Mouse (Mus musculus): ENCODE data around the gene Serinc4. TPM values are rescaled to one million over a fixed set of nuclear protein-coding genes. Genes with fewer than 3 reads are reported as not detected.
A peak's percentile ranks its signal among the peaks of the same experiment; 100 is the strongest.

Serinc4 gene
- polyA plus RNA-seq, 1 experiment, result 0.46 TPM

- Histone ChIP-seq H3K4me1 (ENCODE audit: control insufficient read depth, insufficient read depth, low read length) (peaks cover 6% of the 10 kb centered on the region), H3K27me3 (ENCODE audit: control insufficient read depth, insufficient read depth, low read length) (no peaks in the 10 kb centered on the region), H3K27ac (ENCODE audit: insufficient read depth, low read length) (no peak within 1 kb of the TSS), H3K4me3 (replicated peaks; ENCODE audit: insufficient read depth, low read depth, low read length) (no peak within 1 kb of the TSS)
- WGBS, result 91% methylated on average over 1 of the region's 1 CpGs
- TF ChIP-seq POLR2A (IDR thresholded peaks at IDR 0.05; ENCODE audit: borderline replicate concordance, insufficient read depth, low read length) (no peak), CTCF (IDR thresholded peaks at IDR 0.05; ENCODE audit: borderline replicate concordance, insufficient read depth, low read depth, low read length) (no peak)
- no peak for DNase-seq
Measured at GRCm38 (mm10) chr2:121444178-121444577, 12.4 kb downstream of the Serinc4 start, which contains the start of gene Ell3. Ell3 (minus strand) TSS chr2:121444278.

- DNase-seq, result no peak
- H3K27ac ChIP-seq (ENCODE audit: insufficient read depth, low read length), result no peak overlapping the region
- WGBS, result 18% methylated on average over 8 of the region's 8 CpGs
- no peaks in the 10 kb centered on the region for H3K27me3 ChIP-seq (ENCODE audit: control insufficient read depth, insufficient read depth, low read length)
- H3K4me3 ChIP-seq (replicated peaks; ENCODE audit: insufficient read depth, low read depth, low read length), result peak overlapping the region; percentile 39
- TF ChIP-seq CTCF (IDR thresholded peaks at IDR 0.05; ENCODE audit: borderline replicate concordance, insufficient read depth, low read depth, low read length) (no peak), POLR2A (IDR thresholded peaks at IDR 0.05; ENCODE audit: borderline replicate concordance, insufficient read depth, low read length) (no peak)
- H3K4me1 ChIP-seq (ENCODE audit: control insufficient read depth, insufficient read depth, low read length), result peaks cover 6% of the 10 kb centered on the region
Measured at GRCm38 (mm10) chr2:121443068-121443349, 13.6 kb downstream of the Serinc4 start.

- 1% methylated on average over 30 of the region's 30 CpGs for WGBS
- peaks cover 6% of the 10 kb centered on the region for H3K4me1 ChIP-seq (ENCODE audit: control insufficient read depth, insufficient read depth, low read length)
- H3K4me3 ChIP-seq (replicated peaks; ENCODE audit: insufficient read depth, low read depth, low read length), result peak overlapping the region; percentile 39
- DNase-seq, result peak; percentile 60 to 61
- TF ChIP-seq POLR2A (IDR thresholded peaks at IDR 0.05; ENCODE audit: borderline replicate concordance, insufficient read depth, low read length) (no peak), CTCF (IDR thresholded peaks at IDR 0.05; ENCODE audit: borderline replicate concordance, insufficient read depth, low read depth, low read length) (no peak)
- no peak overlapping the region for H3K27ac ChIP-seq (ENCODE audit: insufficient read depth, low read length)
- H3K27me3 ChIP-seq (ENCODE audit: control insufficient read depth, insufficient read depth, low read length), result no peaks in the 10 kb centered on the region
Measured at GRCm38 (mm10) chr2:121442259-121443067, 14.1 kb downstream of the Serinc4 start.

GRCm38 (mm10) chr2:121441800-121442199 is 14.8 kb downstream of the Serinc4 start:
- H3K4me1 ChIP-seq (ENCODE audit: control insufficient read depth, insufficient read depth, low read length), result peaks cover 6% of the 10 kb centered on the region
- no peak for TF ChIP-seq POLR2A (IDR thresholded peaks at IDR 0.05; ENCODE audit: borderline replicate concordance, insufficient read depth, low read length)
- no peak for TF ChIP-seq CTCF (IDR thresholded peaks at IDR 0.05; ENCODE audit: borderline replicate concordance, insufficient read depth, low read depth, low read length)
- no peaks in the 10 kb centered on the region for H3K27me3 ChIP-seq (ENCODE audit: control insufficient read depth, insufficient read depth, low read length)
- peak overlapping the region; percentile 39 for H3K4me3 ChIP-seq (replicated peaks; ENCODE audit: insufficient read depth, low read depth, low read length)
- DNase-seq, result no peak
- no peak overlapping the region for H3K27ac ChIP-seq (ENCODE audit: insufficient read depth, low read length)
- WGBS, result 13% methylated on average over 11 of the region's 11 CpGs

GRCm38 (mm10) chr2:121440834-121441605 is 15.6 kb downstream of the Serinc4 start:
- no peak for DNase-seq
- WGBS, result 63% methylated on average over 5 of the region's 5 CpGs
- no peak overlapping the region for H3K27ac ChIP-seq (ENCODE audit: insufficient read depth, low read length)
- H3K4me1 ChIP-seq (ENCODE audit: control insufficient read depth, insufficient read depth, low read length), result peaks cover 6% of the 10 kb centered on the region
- no peak overlapping the region for H3K4me3 ChIP-seq (replicated peaks; ENCODE audit: insufficient read depth, low read depth, low read length)
- H3K27me3 ChIP-seq (ENCODE audit: control insufficient read depth, insufficient read depth, low read length), result no peaks in the 10 kb centered on the region
- no peak for TF ChIP-seq POLR2A (IDR thresholded peaks at IDR 0.05; ENCODE audit: borderline replicate concordance, insufficient read depth, low read length)

- no peak for TF ChIP-seq POLR2A (IDR thresholded peaks at IDR 0.05; ENCODE audit: borderline replicate concordance, insufficient read depth, low read length)
- no peak for TF ChIP-seq CTCF (IDR thresholded peaks at IDR 0.05; ENCODE audit: borderline replicate concordance, insufficient read depth, low read depth, low read length)
- Histone ChIP-seq H3K4me1 (ENCODE audit: control insufficient read depth, insufficient read depth, low read length) (peaks cover 6% of the 10 kb centered on the region), H3K27ac (ENCODE audit: insufficient read depth, low read length) (no peak overlapping the region), H3K27me3 (ENCODE audit: control insufficient read depth, insufficient read depth, low read length) (no peaks in the 10 kb centered on the region), H3K4me3 (replicated peaks; ENCODE audit: insufficient read depth, low read depth, low read length) (no peak overlapping the region)
- no peak for DNase-seq
- 69% methylated on average over 4 of the region's 4 CpGs for WGBS
Measured at GRCm38 (mm10) chr2:121439746-121440145, 16.8 kb downstream of the Serinc4 start.

- no peak overlapping the region for H3K4me3 ChIP-seq (replicated peaks; ENCODE audit: insufficient read depth, low read depth, low read length)
- WGBS, result 100% methylated on average over 1 of the region's 1 CpGs
Measured at GRCm38 (mm10) chr2:121434854-121435253, 21.7 kb downstream of the Serinc4 start.

GRCm38 (mm10) chr2:121425890-121426289 is 30.7 kb downstream of the Serinc4 start:
- WGBS, result 95% methylated on average over 2 of the region's 2 CpGs
- no peaks in the 10 kb centered on the region for H3K4me1 ChIP-seq (ENCODE audit: control insufficient read depth, insufficient read depth, low read length)
- no peak for TF ChIP-seq CTCF (IDR thresholded peaks at IDR 0.05; ENCODE audit: borderline replicate concordance, insufficient read depth, low read depth, low read length)
- TF ChIP-seq POLR2A (IDR thresholded peaks at IDR 0.05; ENCODE audit: borderline replicate concordance, insufficient read depth, low read length), result no peak
- no peaks in the 10 kb centered on the region for H3K27me3 ChIP-seq (ENCODE audit: control insufficient read depth, insufficient read depth, low read length)
- no peak overlapping the region for H3K4me3 ChIP-seq (replicated peaks; ENCODE audit: insufficient read depth, low read depth, low read length)
- H3K27ac ChIP-seq (ENCODE audit: insufficient read depth, low read length), result no peak overlapping the region
- DNase-seq, result no peak

More at GRCm38 (mm10) chr2:121434854-121435253, 21.7 kb downstream of the Serinc4 start:
- Histone ChIP-seq H3K27ac (ENCODE audit: insufficient read depth, low read length) (no peak overlapping the region), H3K27me3 (ENCODE audit: control insufficient read depth, insufficient read depth, low read length) (no peaks in the 10 kb centered on the region), H3K4me1 (ENCODE audit: control insufficient read depth, insufficient read depth, low read length) (no peaks in the 10 kb centered on the region)
- no peak for TF ChIP-seq POLR2A (IDR thresholded peaks at IDR 0.05; ENCODE audit: borderline replicate concordance, insufficient read depth, low read length)
- peak; percentile 27; the same call in 1 of the 2 replicates for TF ChIP-seq CTCF (IDR thresholded peaks at IDR 0.05; ENCODE audit: borderline replicate concordance, insufficient read depth, low read depth, low read length)
- DNase-seq, result no peak

Measured in cerebellum, adult 2 months (tissue).